Mouse (Mus musculus): ENCODE data around the gene Pheta2. TPM values are rescaled to one million over a fixed set of nuclear protein-coding genes. Genes with fewer than 3 reads are reported as not detected.

The Pheta2 gene
- polyA plus RNA-seq, 1 experiment from 2014 or later, result 8.4 TPM

- no peak overlapping the region for H3K27ac ChIP-seq (ENCODE audit: low read length)
- WGBS, result 93% methylated on average over 12 of the region's 12 CpGs
- DNase-seq (ENCODE audit: low spot score), result no peak
- ATAC-seq, result no peak
- no peak overlapping the region for H3K9ac ChIP-seq (replicated peaks; ENCODE audit: low read depth)
- H3K4me1 ChIP-seq (ENCODE audit: insufficient read depth, low read depth, low read length), result peaks cover 7% of the 10 kb centered on the region; the same call in 1 of the 2 replicates
- peaks cover 21% of the 10 kb centered on the region for H3K36me3 ChIP-seq (ENCODE audit: insufficient read depth, low read length)
- no peak overlapping the region for H3K4me3 ChIP-seq (ENCODE audit: low read depth, low read length)
- H3K4me2 ChIP-seq (replicated peaks; ENCODE audit: low read depth, low read length), result no peak overlapping the region
- H3K9me3 ChIP-seq (ENCODE audit: low read length), result no peaks in the 10 kb centered on the region
- no peak for TF ChIP-seq CTCF (IDR thresholded peaks at IDR 0.05)
- no peak for TF ChIP-seq EP300 (IDR thresholded peaks at IDR 0.05)
- H3K27me3 ChIP-seq (replicated peaks; ENCODE audit: insufficient read depth, low read length), result no peaks in the 10 kb centered on the region
Observed at GRCm38 (mm10) chr15:82336629-82337028, 2.1 kb upstream of the Pheta2 start.

GRCm38 (mm10) chr15:82337875-82338274, 867 bp upstream of the Pheta2 start:
- DNase-seq (ENCODE audit: low spot score) (peak; percentile 48), ATAC-seq (no peak)
- H3K9me3 ChIP-seq (ENCODE audit: low read length), result no peaks in the 10 kb centered on the region
- no peak for TF ChIP-seq EP300 (IDR thresholded peaks at IDR 0.05)
- TF ChIP-seq CTCF (IDR thresholded peaks at IDR 0.05), result no peak
- peaks cover 21% of the 10 kb centered on the region for H3K36me3 ChIP-seq (ENCODE audit: insufficient read depth, low read length)
- no peaks in the 10 kb centered on the region for H3K27me3 ChIP-seq (replicated peaks; ENCODE audit: insufficient read depth, low read length)
- H3K9ac ChIP-seq (replicated peaks; ENCODE audit: low read depth), result peak overlapping the region; percentile 68
- H3K4me3 ChIP-seq (ENCODE audit: low read depth, low read length), result peak overlapping the region; percentile 67
- no peak overlapping the region for H3K27ac ChIP-seq (ENCODE audit: low read length)
- peak overlapping the region; percentile 64 for H3K4me2 ChIP-seq (replicated peaks; ENCODE audit: low read depth, low read length)
- H3K4me1 ChIP-seq (ENCODE audit: insufficient read depth, low read depth, low read length), result peaks cover 7% of the 10 kb centered on the region; the same call in 1 of the 2 replicates
- 8% methylated on average over 4 of the region's 4 CpGs for WGBS

GRCm38 (mm10) chr15:82339150-82339549, 408 bp downstream of the Pheta2 start:
- Histone ChIP-seq H3K4me3 (ENCODE audit: low read depth, low read length) (peak overlapping the region; percentile 67), H3K27ac (ENCODE audit: low read length) (peak overlapping the region; percentile 74; the same call in 1 of the 2 replicates), H3K4me2 (replicated peaks; ENCODE audit: low read depth, low read length) (peak overlapping the region; percentile 64), H3K36me3 (ENCODE audit: insufficient read depth, low read length) (peaks cover 18% of the 10 kb centered on the region), H3K27me3 (replicated peaks; ENCODE audit: insufficient read depth, low read length) (no peaks in the 10 kb centered on the region), H3K9me3 (ENCODE audit: low read length) (no peaks in the 10 kb centered on the region), H3K4me1 (ENCODE audit: insufficient read depth, low read depth, low read length) (peaks cover 7% of the 10 kb centered on the region; the same call in 1 of the 2 replicates), H3K9ac (replicated peaks; ENCODE audit: low read depth) (peak overlapping the region; percentile 68; the same call in 1 of the 2 replicates)
- WGBS, result 47% methylated on average over 10 of the region's 10 CpGs
- DNase-seq (ENCODE audit: low spot score), result no peak
- ATAC-seq, result no peak
- no peak for TF ChIP-seq CTCF (IDR thresholded peaks at IDR 0.05)
- no peak for TF ChIP-seq EP300 (IDR thresholded peaks at IDR 0.05)

- Histone ChIP-seq H3K27me3 (replicated peaks; ENCODE audit: insufficient read depth, low read length) (no peaks in the 10 kb centered on the region), H3K4me1 (ENCODE audit: insufficient read depth, low read depth, low read length) (peaks cover 7% of the 10 kb centered on the region; the same call in 1 of the 2 replicates), H3K27ac (ENCODE audit: low read length) (peak overlapping the region; percentile 73; the same call in 1 of the 2 replicates), H3K9ac (replicated peaks; ENCODE audit: low read depth) (no peak overlapping the region), H3K4me3 (ENCODE audit: low read depth, low read length) (no peak overlapping the region), H3K9me3 (ENCODE audit: low read length) (no peaks in the 10 kb centered on the region), H3K4me2 (replicated peaks; ENCODE audit: low read depth, low read length) (no peak overlapping the region), H3K36me3 (ENCODE audit: insufficient read depth, low read length) (peaks cover 12% of the 10 kb centered on the region)
- peak; percentile 27 for DNase-seq (ENCODE audit: low spot score)
- TF ChIP-seq EP300 (IDR thresholded peaks at IDR 0.05) (no peak), CTCF (IDR thresholded peaks at IDR 0.05) (no peak)
- ATAC-seq, result no peak
- 58% methylated on average over 8 of the region's 8 CpGs for WGBS
Observed at GRCm38 (mm10) chr15:82339634-82340254, 1.0 kb downstream of the Pheta2 start.

- no peak for TF ChIP-seq EP300 (IDR thresholded peaks at IDR 0.05)
- TF ChIP-seq CTCF (IDR thresholded peaks at IDR 0.05), result no peak
- H3K9ac ChIP-seq (replicated peaks; ENCODE audit: low read depth), result peak overlapping the region; percentile 72
- peaks cover 7% of the 10 kb centered on the region; the same call in 1 of the 2 replicates for H3K4me1 ChIP-seq (ENCODE audit: insufficient read depth, low read depth, low read length)
- H3K27ac ChIP-seq (ENCODE audit: low read length), result peak overlapping the region; percentile 73
- ATAC-seq (no peak), DNase-seq (ENCODE audit: low spot score) (peak; percentile 35)
- no peaks in the 10 kb centered on the region for H3K27me3 ChIP-seq (replicated peaks; ENCODE audit: insufficient read depth, low read length)
- no peaks in the 10 kb centered on the region for H3K9me3 ChIP-seq (ENCODE audit: low read length)
- whole genome bisulfite sequencing, result 31% methylated on average over 19 of the region's 21 CpGs
- H3K4me3 ChIP-seq (ENCODE audit: low read depth, low read length), result peak overlapping the region; percentile 46
- H3K36me3 ChIP-seq (ENCODE audit: insufficient read depth, low read length), result peaks cover 4% of the 10 kb centered on the region
- peak overlapping the region; percentile 79 for H3K4me2 ChIP-seq (replicated peaks; ENCODE audit: low read depth, low read length)
Observed at GRCm38 (mm10) chr15:82340414-82341035, 1.8 kb downstream of the Pheta2 start.

GRCm38 (mm10) chr15:82341036-82341501, 2.3 kb downstream of the Pheta2 start:
- WGBS, result under 1% methylated on average over 36 of the region's 40 CpGs
- Histone ChIP-seq H3K27me3 (replicated peaks; ENCODE audit: insufficient read depth, low read length) (no peaks in the 10 kb centered on the region), H3K36me3 (ENCODE audit: insufficient read depth, low read length) (no peaks in the 10 kb centered on the region), H3K4me3 (ENCODE audit: low read depth, low read length) (peak overlapping the region; percentile 46), H3K9me3 (ENCODE audit: low read length) (no peaks in the 10 kb centered on the region), H3K4me1 (ENCODE audit: insufficient read depth, low read depth, low read length) (peaks cover 7% of the 10 kb centered on the region; the same call in 1 of the 2 replicates), H3K27ac (ENCODE audit: low read length) (peak overlapping the region; percentile 73), H3K9ac (replicated peaks; ENCODE audit: low read depth) (peak overlapping the region; percentile 72), H3K4me2 (replicated peaks; ENCODE audit: low read depth, low read length) (peak overlapping the region; percentile 79)
- TF ChIP-seq EP300 (IDR thresholded peaks at IDR 0.05) (no peak), CTCF (IDR thresholded peaks at IDR 0.05) (peak; percentile 2; the same call in 1 of the 2 replicates)
- ATAC-seq (peak; percentile 1; the same call in 1 of the 2 replicates), DNase-seq (ENCODE audit: low spot score) (peak; percentile 80)
